Mouse (Mus musculus): ENCODE data around the gene Vps53.

GRCm38 (mm10) chr11:76089776-76090175 lies 89.7 kb downstream of the Vps53 start:
- no peak for TF ChIP-seq CTCF (IDR thresholded peaks at IDR 0.05; ENCODE audit: borderline replicate concordance, extremely low read depth, insufficient read depth, insufficient read length)
- no peak for TF ChIP-seq POLR2A (IDR thresholded peaks at IDR 0.05; ENCODE audit: borderline replicate concordance, extremely low read depth, insufficient read depth, insufficient read length, poor library complexity, severe bottlenecking)

All from brain, embryonic 14.5 days (tissue).